Mouse (Mus musculus) layer of hippocampus, adult 18-20 months (tissue): ENCODE measurements around the gene Nus1. TPM values are rescaled to one million over a fixed set of nuclear protein-coding genes. Genes with fewer than 3 reads are reported as not detected.

Experiments
- DNase-seq, 2 experiments: peaks; one replicate each; pipeline ENCODE4 v3.0.0; 2022; ENCODE audit warnings: low spot score in 2 of 2
- long read RNA-seq: library from polyadenylated mRNA; stranded (forward); transcript quantifications from one replicate; pipeline ENCODE4 v2.0.0, GENCODE M21; 2021
- total RNA-seq, 2 experiments: library from RNA; stranded (reverse); gene quantifications; 2 replicates each; pipeline ENCODE4 v1.2.3; 2021

Gene Nus1
- total RNA-seq, result 10 to 100 TPM; 59.8 to 63.4 TPM
- long read RNA-seq, full-length matches to known transcripts, result 46 of 62 reads
- long read RNA-seq, partial matches to known transcripts, result 1 of 62 reads
- long read RNA-seq, other reads (novel, unspliced or antisense), result 15 of 62 reads

GRCm38 (mm10) chr10:52417299-52417997 lies at the start of gene Nus1:
Gene Nus1, plus strand, starts transcription at chr10:52417547.
- peak; percentile 96 to 99 for DNase-seq

GRCm38 (mm10) chr10:52368376-52368775 lies 49.0 kb upstream of the Nus1 start:
- DNase-seq, result no peak

GRCm38 (mm10) chr10:52373834-52374233 lies 43.5 kb upstream of the Nus1 start:
- DNase-seq, result no peak

- DNase-seq, result no peak
Observed at GRCm38 (mm10) chr10:52374651-52375050, 42.7 kb upstream of the Nus1 start.

- DNase-seq, result no peak
Observed at GRCm38 (mm10) chr10:52376422-52376821, 40.9 kb upstream of the Nus1 start.

- DNase-seq, result no peak
Observed at GRCm38 (mm10) chr10:52377813-52378212, 39.5 kb upstream of the Nus1 start.

GRCm38 (mm10) chr10:52381321-52381801 lies 36.0 kb upstream of the Nus1 start:
- peak; percentile 14 to 49 for DNase-seq

GRCm38 (mm10) chr10:52381845-52382591 lies 35.3 kb upstream of the Nus1 start, which contains the start of gene Gopc:
Gene Gopc, minus strand, starts transcription at chr10:52382124.
- peak; percentile 95 to 99 for DNase-seq

GRCm38 (mm10) chr10:52383022-52383421 lies 34.3 kb upstream of the Nus1 start:
- DNase-seq, result no peak

GRCm38 (mm10) chr10:52383522-52383921 lies 33.8 kb upstream of the Nus1 start:
- DNase-seq, result no peak

GRCm38 (mm10) chr10:52384823-52385610 lies 32.3 kb upstream of the Nus1 start:
- DNase-seq, result peak; percentile 20 to 72

- no peak for DNase-seq
Observed at GRCm38 (mm10) chr10:52387192-52387591, 30.2 kb upstream of the Nus1 start.

GRCm38 (mm10) chr10:52388922-52389430 lies 28.4 kb upstream of the Nus1 start, which contains the start of gene Nepn:
Gene Nepn, plus strand, starts transcription at chr10:52388972.
- DNase-seq, result no peak

- DNase-seq, result no peak
Observed at GRCm38 (mm10) chr10:52389438-52389837, 27.9 kb upstream of the Nus1 start.

- DNase-seq, result no peak
Observed at GRCm38 (mm10) chr10:52391208-52391607, 26.1 kb upstream of the Nus1 start.

GRCm38 (mm10) chr10:52396647-52397046 lies 20.7 kb upstream of the Nus1 start:
- DNase-seq, result no peak

- no peak for DNase-seq
Observed at GRCm38 (mm10) chr10:52398715-52399114, 18.6 kb upstream of the Nus1 start.

GRCm38 (mm10) chr10:52399722-52400121 lies 17.6 kb upstream of the Nus1 start:
- no peak for DNase-seq

- no peak for DNase-seq
Observed at GRCm38 (mm10) chr10:52405160-52405559, 12.2 kb upstream of the Nus1 start.

- DNase-seq, result no peak
Observed at GRCm38 (mm10) chr10:52407526-52407925, 9.8 kb upstream of the Nus1 start.

GRCm38 (mm10) chr10:52415020-52415419 lies 2.3 kb upstream of the Nus1 start:
- no peak for DNase-seq
